Mouse (Mus musculus) retina, adult 2 months (tissue): ENCODE measurements around the gene Cpxm2.

Source experiments
- DNase-seq: peaks from one replicate; pipeline ENCODE4 v3.0.0-alpha.2; 2012; ENCODE audit warnings: low read depth, low spot score

The Cpxm2 gene

DNA sequence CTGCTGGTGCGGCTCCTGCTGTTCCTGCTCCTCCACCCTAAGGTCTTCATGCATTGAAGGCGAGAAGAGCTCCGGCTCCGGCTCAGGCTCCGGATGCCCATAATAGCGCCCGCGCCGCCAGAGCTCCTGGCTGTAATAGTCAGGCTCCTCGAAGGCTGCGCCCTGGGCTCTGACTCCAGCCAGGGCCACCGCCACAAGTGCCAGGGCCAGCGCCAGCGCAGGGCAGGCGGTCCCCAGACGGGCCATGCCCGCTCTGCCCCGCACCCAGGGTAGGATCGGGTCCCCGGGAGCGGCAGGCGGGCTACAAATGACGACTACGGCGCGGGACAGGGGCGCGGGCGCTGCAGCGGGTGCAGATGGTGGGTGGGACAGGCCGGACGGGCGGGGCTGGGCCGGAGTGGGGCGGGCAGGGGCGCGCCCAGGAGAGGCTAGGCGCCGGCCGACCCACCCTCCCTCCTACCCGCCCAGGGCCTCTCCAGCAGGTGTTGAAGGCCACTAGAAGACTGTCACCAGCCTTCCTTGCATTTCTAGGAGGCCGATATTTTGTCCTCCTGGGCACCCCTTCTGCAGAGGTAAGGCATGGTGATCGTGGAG is at the start of gene Cpxm2:
Gene Cpxm2, minus strand, starts transcription at position 372 of the 594 bp plus-strand sequence.
- DNase-seq = no peak

- DNase-seq = no peak
These were observed 49.6 kb upstream of the Cpxm2 start for GRCm38 (mm10) chr7:132204073-132204612.

GRCm38 (mm10) chr7:132199686-132200085 is 45.1 kb upstream of the Cpxm2 start:
- DNase-seq = no peak

DNA sequence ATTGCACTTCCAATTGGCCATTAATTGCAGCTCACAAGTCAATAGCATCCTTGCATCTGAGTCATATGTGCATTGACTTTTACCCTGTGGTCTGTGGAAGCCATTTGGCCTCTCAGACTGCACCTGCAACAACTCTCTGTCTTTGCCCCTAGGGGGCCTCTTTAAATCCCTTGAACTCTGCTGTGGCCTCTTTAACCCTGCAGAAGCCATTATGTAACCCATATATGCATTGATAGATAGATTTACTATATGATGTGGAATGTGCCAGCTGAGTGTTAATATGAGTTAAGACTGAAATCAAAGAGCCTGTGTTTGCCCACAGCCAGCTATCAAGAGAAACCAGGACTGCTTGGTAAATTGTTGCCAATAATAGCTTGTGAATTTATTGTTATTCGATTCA is 44.3 kb upstream of the Cpxm2 start:
- no peak for DNase-seq

DNA sequence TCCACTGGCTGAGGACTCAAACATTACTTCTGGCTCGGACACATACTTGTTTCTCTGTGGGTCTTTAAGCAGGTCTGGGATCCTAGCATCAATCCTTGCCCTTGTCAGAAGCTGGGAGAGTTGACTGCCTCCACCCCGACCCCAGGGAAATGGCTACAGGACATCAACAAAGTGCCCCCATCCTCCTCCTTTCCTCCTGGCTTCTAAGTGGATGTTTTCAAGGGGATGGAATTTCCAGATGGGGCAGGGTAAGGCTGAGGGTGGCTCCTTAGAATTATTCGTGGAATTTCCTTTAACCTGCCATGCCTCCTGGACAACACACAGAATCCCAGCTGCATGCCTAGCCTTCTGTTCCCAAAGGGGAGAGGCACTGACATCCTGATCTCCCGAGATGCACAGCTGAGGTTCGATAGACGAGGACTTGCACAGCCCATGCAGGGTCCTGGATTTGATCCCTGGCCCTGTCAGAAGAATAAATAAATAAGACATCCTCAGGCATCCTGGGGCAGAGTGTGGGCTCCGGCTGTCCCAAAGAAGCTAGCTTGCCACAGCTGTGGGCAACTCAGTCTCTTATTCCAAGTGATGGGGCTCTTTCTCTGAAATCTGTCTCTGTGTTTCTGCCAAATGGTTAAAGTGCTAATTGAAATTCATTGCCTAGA is 43.4 kb upstream of the Cpxm2 start:
- no peak for DNase-seq

- DNase-seq = no peak
These were observed 42.0 kb upstream of the Cpxm2 start for GRCm38 (mm10) chr7:132196581-132196980.

- DNase-seq = no peak
These were observed 39.1 kb upstream of the Cpxm2 start for GRCm38 (mm10) chr7:132193606-132194005.

DNA sequence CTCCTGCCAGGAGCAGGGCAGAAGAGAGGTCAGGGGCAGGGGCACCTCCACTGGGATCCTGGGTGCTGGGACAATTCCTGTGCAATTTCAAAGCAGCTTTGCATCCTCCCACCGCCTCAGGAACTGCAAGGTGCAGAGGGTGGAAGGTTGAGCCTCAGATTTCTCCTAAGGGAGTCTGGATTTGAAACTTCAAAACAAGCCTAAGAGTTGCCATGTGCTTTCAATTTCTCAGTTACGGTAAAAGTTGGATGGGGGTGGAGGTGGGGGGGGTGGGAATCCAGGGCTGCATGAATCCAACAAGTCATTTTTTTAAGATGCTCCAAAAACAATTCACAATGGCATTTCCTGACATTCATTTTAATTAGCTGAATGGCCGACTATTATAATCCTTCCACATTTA is 32.9 kb upstream of the Cpxm2 start:
- no peak for DNase-seq

DNA sequence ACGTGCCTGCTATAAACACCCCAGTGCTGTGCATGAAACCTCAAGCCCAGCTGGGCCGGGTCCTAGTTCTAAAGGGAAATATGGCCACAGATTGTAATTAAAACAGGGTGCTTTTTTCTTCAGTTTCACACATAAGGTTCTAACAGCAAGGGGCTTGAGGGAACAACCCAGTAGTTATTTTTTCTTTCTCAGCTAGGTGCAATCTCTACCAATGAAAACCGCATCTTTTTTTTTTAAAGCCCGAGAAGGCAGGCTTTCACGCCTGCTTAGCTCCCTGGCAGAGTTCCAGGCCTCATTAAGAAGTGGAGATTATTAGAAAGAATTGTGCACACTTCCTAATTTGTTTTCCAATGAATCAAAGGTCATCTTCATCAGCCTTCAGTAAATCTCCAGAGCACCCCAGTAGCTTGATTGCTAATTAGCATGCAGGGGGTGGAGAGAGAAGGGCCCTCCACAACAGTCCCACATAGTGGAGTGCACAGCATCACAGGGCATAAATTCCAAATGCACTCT is 29.4 kb upstream of the Cpxm2 start:
- DNase-seq = peak; percentile 3

GRCm38 (mm10) chr7:132181586-132182198 is 27.2 kb upstream of the Cpxm2 start:
- no peak for DNase-seq

GRCm38 (mm10) chr7:132181042-132181441 is 26.5 kb upstream of the Cpxm2 start:
- DNase-seq = no peak

DNA sequence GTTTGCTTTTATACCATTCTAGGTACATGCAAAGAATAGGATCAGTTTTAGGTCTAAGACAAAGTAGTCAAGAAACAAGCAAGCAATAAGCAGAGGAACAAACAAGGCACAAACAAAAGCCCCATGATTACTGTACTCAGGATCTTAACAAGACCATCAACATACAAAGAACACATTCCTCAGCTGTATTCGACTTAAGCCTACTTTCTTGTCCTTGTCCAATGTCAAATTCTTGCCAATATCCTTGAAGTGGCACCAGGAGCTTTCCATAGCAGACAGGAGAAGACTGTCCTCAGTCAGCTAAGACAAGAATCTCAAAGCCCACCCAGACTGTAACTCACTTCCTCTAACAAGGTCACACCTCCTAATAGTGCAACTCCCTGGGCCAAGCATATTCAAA is 24.5 kb upstream of the Cpxm2 start:
- no peak for DNase-seq

GRCm38 (mm10) chr7:132174787-132175186 is 20.2 kb upstream of the Cpxm2 start:
- DNase-seq = no peak

DNA sequence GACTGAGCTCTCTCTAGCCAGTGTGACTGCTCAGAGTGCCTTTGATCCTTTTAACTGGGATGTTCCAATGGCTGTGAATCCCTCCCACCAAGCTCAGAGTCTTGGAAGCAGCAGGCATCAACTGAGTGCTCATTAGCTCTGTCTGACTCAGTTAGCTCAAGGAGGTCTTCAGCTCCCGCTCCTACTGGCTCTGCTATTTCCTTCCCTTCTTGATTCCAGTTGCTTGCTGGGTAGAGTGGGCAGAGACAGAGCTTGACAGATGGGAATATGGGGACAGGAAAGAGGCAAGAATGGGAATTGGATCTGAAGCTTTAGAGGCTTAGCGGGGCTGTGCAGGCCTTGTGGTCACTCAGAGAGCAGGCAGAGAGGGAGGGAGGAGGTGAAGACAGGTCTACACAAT is 19.8 kb upstream of the Cpxm2 start:
- no peak for DNase-seq

DNA sequence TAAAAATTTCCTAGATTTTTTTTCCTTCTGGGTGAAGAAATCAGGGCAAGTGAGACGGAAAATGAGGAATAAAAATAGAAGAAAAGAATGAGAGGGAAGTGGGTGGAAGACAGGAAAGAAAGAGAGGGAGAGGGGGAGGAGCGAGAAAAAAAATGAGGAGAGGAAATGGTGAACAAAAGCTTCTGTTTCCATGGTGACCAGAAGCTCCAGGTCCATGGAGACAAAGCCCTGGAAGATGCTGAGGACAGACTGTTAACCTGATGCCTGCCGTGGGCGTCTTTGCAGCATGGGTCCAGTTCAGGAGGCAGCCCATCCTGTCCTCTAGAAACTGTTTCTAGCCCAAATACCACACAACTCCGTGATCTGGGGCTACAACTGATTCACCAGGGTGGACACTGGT is 17.7 kb upstream of the Cpxm2 start:
- DNase-seq = no peak

- DNase-seq = no peak
These were observed 17.2 kb upstream of the Cpxm2 start for GRCm38 (mm10) chr7:132171716-132172115.

DNA sequence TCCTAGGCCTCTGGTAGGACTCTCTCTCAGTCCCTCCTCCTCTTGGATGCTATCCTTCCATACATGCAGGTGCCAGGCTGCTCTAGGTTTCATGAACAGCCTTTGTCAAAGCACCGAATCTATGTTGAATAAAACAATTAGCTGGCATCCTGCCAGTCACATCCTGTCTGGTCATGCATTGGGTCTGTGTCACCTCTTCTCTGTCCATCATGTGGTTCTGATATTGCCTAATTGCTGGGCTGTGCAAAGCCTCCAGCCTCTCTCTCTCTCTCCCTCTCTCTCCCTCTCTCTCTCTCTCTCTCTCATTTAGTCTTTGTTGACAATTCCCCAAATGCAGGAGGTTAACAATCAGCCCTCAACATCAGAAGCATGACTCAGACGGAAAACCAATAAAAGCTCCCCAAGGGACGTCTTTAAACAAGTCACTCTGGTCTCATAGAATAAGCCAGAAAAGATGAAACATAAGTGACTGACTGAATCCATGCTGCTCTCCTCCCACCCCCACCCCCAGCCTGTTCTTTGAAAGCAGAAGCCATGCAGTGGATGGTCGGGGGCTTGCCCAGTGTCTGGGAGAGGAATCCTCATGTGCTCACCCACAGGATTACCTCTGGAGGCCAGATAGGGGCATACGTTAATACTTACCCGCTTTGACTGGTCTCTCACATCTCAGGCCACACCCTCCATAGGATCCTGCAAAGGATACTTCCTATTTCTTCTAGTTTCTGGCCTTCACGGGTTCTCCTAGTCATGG is 15.1 kb upstream of the Cpxm2 start:
- DNase-seq = no peak

GRCm38 (mm10) chr7:132167239-132167638 is 12.7 kb upstream of the Cpxm2 start:
- no peak for DNase-seq

- no peak for DNase-seq
These were observed 7.7 kb upstream of the Cpxm2 start for GRCm38 (mm10) chr7:132162254-132162653.

- no peak for DNase-seq
These were observed 3.9 kb upstream of the Cpxm2 start for GRCm38 (mm10) chr7:132158321-132159025.

GRCm38 (mm10) chr7:132153725-132154147 is 803 bp downstream of the Cpxm2 start:
- DNase-seq = no peak
